Mouse (Mus musculus): ENCODE measurements around the gene Gak.
A peak's percentile ranks its signal among the peaks of the same experiment; 100 is the strongest.

The Gak gene

DNA sequence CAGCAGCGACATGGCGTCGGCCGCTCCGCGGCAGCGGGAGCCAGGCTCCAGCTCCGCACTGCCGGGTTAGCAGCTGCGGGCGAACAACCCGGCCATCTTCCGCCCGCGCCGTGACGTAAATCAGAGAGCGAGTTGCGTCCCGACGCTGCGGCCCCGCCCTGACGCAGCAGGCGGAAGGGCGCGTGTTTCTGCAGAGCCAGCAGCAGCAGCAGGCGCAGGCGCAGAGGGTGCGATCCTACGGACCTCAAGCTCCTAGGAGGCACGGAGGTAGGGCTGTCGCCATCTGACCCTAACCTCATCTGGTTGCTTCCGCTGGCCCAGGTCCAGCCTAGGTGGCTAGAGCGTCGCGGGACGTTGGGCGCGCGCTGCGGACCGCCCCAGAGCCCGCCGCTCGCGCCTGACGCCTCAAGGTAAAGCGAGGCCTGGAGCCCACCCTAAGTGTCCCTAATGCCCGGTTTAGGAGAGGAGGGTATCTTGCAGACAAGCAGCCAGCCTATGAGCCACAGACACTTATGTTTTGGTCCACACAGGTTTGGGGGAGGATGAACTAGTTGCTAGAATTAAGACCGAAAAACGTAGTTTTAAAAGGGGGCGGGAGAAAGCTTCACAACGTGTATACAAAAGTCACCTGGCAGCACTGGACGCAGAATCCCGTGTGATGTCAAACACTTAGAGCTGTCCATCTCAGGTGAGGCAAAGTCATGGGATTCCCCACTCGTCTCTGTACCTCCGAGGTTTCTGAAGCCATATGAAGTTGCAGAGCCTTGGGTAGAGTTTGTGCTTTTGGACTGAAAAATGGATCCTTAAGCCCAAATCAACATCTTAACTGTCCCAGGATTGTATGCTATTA, at the start of gene Gak, which contains the start of gene Tmem175:
Gak (minus strand) TSS at position 122 of the 850 bp plus-strand sequence.
Tmem175 (plus strand) TSS at position 137 of the 850 bp plus-strand sequence.
- peak; percentile 99 for DNase-seq (ENCODE audit: low read depth, low spot score)

DNA sequence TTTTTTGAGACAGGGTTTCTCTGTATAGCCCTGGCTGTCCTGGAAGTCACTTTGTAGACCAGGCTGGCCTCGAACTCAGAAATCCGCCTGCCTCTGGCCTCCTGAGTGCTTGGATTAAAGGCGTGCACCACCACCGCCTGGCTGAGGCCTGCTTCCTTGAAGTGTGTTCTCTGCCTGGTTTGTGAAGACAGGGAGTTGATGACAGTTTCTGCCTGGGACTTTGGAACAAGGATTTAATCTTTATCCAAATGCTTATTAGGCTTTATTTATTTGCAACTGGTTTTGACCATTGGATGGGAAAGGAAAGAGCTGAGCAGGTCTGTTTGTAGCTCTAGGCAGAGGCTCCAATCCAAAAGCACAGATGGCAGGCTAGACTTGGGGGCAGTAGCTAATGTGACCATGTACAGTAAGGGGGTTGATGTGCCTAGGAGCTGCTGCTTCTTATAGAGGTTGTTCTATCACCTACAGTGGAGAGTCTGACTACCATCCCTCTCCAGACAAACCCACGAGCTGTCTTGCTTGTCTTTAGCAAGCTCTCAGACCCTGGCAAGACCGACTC, 48.8 kb upstream of the Gak start:
- peak; percentile 58 for DNase-seq (ENCODE audit: low read depth, low spot score)

DNA sequence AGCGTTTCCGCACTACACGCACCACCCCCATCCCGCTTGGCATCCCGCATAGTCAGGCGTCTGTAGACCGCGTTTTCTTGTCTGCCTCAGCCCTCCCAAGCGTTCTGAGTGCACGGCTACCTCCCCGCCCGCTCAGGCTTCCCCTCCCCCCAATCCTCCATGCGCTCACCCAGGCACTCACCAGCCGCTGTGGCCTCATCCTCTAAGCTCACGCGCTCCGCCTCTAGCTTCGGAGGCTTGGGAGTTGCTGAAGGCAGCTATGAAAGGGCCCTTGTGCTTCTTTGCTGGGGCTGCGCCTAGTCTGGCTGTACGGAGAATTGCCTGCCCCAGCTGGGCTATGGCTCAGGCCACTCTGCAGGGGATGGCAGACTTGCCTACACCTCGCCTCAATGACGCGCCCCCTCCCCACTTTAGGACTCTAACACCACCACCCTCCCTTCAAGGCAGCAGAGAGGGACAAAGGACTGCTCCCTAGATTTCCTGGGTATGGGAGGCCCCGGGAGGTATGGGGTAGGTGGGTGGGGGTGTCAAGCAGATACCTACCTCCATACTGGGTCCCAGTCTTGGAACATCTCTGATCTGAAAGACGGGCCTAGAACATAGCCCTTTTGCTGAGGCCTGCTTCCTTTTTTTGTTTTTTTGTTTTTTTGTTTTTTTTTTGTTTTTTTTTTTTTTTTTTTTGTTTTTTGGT, 48.2 kb upstream of the Gak start:
- peak; percentile 95 for DNase-seq (ENCODE audit: low read depth, low spot score)

DNA sequence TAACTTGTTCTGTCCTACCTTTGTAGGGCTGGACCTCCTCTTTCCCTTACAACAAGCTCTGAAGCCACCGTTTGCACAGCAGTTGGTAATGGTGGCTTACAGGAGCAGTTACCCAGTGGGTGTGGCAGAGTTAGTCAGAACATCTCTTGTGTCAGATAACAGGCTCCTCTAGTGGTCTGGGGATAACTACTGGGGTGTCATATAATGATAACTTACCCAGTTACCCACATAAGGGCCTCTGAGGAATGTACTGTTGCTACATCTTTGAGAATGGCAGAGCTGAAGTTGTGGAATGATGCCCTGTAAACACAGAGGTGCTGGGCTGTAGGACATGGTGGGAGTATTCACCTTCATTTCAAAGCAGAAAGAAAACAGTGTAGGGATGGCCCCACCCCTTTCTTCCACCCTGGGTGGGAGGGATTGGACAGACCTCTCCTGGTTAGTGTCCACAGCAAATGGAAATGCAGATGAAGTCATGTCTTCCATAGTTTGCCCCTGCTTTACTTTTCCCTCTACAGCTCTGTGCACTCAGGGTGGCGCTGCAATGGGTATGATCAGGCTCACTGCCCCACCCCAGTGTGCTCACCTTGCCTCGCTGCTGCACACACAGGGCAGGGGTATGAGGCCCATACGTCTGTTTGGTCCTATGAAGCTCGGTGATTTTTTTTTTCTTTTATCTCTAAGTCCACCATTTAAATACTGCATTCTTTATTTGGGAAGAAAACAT, 47.4 kb upstream of the Gak start:
- DNase-seq (ENCODE audit: low read depth, low spot score): peak; percentile 66

DNA sequence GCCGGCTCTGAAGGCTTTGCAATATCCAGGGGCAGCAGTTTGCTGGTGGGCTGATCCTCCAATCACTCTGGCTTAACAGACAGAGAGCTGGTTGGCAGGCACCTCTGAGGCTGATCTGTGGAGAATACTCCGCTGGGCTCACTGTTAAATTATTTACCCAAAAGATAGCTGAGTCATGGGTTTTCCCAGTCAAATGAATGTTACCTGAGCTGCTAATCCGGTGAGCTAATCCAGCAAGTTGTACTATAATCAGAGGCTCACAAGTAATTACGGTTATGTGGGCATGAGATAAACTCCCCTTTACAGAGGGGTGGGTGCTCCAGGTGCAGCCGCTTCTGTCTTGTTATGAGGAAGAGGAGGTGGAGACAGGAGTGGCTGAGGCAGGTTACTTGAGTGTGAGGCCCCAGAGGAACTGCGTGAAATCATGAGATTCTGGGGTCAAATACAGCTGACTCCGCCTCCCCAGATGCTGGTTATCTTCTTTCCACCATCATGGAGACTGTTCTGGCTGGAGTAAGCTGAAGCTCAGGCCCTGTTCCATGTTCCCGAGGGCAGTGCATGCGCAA, 45.8 kb upstream of the Gak start, which contains the start of gene Slc26a1:
Slc26a1 (minus strand) TSS at position 319 of the 566 bp plus-strand sequence.
- DNase-seq (ENCODE audit: low read depth, low spot score): no peak

DNA sequence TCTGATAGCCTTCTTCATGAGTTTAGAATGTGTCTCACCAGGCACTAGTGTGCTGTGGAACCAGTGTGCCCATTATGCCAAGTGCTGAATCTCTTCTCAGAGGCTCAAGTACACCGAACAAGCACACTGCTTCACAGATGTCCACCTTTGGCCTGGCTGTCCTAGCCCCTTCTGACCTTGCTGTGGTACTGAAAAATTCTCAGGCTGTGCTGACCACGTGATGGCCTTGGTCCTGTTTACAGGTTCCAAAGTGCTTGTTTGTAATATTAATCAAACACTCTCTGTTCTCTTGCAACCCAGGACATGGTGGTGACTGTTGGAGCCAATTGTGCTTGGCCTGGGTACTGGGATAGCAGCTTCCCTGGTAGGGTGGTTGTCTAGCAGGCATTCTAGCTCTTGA, 45.1 kb upstream of the Gak start:
- DNase-seq (ENCODE audit: low read depth, low spot score): no peak

DNA sequence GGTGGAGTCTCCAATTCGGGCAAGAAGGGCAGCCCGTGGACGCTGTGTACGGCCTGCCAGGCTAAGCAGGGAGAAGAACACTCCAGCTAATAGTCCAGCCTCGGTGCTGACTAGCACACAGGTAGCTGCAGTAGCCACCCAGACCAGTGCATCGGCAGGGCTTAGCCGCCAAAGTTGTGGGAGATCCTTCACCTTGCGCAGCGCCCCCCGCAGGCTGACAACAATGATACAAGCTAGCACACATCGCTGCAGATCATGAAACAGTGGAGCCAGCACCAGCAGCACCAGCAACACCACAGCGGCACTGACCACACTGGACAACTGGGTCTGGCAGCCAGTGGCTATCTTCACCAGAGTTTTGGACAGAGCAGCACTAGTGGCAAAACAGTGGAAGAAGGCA, 42.2 kb upstream of the Gak start:
- DNase-seq (ENCODE audit: low read depth, low spot score): no peak

DNA sequence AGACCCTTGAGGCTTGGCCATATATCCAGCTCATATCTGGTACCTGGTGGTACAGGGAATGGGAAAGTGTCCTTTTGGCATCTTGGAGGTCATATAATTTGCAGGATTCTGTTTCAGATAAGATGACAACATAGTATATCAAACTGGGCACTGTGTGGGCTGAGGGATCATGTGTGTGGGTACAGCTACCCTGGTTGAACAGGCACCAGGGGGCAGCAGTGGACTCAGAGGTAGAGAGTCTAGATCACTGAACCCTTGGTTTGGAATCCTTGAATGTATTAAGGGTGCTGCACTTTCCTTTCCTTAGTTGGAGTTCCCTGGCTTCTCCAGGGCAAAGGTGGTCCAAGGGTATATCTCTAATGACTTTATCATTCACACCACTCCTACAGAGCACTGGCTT, 41.2 kb upstream of the Gak start:
- peak; percentile 69 for DNase-seq (ENCODE audit: low read depth, low spot score)

DNA sequence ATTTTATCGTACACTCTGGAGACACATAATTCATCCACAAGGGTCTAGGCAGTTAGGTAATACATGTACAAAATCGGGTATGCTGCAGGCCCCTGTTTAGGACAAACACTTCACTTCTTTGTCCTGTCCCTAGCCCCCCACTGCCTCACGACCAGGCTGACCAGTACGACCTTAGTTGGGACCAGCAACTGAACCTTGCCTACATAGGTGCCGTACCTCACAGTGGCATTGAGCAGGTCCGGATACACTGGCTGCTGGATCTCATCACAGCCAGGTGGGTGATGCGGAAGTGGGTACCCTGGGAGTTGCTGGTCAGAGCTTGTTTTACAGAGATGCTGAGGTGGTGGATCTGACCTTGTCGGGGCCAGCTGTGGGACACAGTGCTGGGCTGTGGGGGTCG, 40.4 kb upstream of the Gak start:
- DNase-seq (ENCODE audit: low read depth, low spot score): no peak

DNA sequence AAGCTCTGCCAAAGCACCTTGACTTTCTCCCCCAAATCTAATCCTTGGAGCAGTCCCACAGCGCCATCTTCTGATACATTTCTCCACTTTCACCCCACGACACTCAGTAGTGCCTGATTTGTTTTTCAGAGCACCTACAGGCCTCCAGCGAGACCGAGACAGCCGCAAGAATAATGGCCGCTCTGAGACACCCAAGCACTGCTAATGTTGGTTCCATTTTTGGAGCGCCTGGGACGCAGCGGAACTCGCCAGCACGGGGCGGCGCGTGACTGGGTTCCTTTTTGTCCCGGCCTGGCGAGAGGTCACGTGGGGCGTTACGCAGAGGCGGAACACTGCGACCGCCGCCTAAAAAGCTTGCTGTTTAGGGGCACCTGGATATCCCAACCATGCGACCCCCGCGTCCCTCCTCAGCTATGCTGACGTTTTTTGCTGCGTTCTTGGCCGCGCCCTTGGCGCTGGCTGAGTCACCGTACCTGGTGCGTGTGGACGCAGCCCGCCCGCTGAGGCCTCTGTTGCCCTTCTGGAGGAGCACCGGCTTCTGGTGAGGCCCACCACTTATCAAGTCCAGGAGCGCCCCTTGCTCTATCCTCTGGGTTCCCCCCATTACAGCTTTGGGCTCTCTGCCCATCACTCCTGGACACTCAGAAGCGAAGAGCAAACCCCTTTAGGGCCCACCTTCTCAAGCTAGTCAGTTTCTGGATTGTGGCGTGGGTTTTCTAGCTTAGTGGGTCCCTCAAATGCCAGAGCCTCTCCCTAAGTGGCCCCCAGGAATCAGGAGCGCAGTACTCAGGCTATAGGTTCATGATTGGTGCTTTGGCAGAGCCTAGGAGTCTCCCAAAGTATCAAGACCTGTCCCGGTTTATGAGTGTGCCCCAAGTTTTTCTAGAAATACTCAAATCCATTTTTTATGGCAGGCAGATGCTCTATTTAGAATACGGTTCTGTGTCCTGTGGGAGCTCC, 39.7 kb upstream of the Gak start, which contains the start of gene Dgkq:
Dgkq (minus strand) TSS at position 696 of the 960 bp plus-strand sequence.
- peak; percentile 95 for DNase-seq (ENCODE audit: low read depth, low spot score)

DNA sequence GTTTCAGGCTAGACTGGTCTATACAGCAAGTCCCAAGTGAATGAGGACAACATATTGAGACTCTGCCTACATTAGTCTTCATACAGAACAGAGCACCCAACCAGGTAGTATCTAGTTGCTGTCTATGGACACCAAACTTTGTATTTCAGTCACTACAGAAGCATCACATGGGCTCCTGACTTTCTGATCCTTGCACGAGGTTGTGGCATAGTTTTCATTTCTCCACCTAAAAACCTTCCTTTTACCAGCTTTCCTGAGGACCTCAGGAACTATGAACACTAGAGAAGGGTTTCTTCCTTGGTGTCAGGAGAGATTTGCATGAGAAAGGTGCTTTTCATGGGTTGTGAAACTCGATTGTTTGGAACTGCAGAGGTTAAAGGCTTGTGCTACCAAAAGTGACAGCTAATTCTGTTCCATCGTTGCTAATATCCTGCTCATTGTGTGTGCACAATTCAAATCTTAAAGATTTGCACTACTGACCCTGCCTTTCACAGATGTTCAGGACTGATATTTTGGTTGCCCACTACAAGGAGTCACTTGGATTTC, 38.9 kb upstream of the Gak start:
- DNase-seq (ENCODE audit: low read depth, low spot score): no peak

DNA sequence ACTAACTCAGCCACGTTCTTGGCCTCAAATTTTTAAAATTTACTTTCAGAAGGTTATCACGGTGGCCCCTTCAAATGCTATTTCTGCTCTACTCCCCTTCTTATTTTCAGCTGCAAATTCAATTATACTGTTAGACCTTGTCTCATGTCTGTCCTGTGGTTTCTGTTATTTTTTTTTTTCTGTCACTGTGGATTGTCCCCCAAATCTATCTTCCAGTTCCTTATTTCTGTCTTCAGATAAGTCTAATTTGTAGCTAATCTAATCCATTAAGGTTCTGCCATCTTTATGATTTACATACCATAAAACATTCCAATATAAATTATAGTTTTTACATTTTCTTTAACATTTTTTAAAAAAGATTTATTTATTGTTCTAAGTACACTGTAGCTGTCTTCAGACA, 37.8 kb upstream of the Gak start:
- no peak for DNase-seq (ENCODE audit: low read depth, low spot score)

DNA sequence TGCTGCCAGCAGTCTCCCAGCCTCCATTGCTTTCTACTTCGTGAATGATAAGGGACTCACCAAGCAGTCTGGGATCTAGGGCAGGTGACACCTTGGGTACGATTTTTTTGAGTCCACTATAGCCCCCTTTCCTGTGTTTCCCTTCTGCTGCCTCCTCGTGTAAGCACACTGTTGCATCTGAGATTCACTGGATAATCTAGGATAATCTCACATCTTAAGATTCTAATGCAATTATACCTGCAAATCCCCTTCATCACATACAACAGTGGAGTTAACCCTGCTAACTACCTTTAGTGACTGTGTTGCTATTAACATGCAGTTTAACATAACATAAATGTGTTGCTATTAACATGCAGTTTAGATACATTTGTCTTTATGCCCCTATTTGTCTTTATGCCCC, 35.5 kb upstream of the Gak start:
- no peak for DNase-seq (ENCODE audit: low read depth, low spot score)

DNA sequence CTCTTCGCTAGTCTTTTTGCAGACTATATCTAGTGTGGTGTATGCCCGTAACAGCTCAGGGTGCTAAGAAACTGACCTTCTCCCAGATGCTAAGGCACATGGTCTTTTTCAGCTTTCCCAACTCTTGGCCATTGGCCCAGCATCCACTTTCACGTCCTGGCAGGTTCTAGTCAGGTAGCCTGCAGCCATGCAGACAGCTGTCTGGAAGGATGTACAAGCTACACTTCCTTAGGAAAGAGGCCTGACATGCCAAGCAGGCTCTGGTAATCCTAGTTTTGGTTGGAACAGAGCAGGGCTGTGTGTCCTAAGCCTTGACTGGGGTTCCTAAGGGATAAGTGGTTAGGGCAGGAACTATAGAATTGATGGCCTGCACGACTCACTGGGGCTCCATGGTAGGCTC, 33.2 kb upstream of the Gak start:
- no peak for DNase-seq (ENCODE audit: low read depth, low spot score)

DNA sequence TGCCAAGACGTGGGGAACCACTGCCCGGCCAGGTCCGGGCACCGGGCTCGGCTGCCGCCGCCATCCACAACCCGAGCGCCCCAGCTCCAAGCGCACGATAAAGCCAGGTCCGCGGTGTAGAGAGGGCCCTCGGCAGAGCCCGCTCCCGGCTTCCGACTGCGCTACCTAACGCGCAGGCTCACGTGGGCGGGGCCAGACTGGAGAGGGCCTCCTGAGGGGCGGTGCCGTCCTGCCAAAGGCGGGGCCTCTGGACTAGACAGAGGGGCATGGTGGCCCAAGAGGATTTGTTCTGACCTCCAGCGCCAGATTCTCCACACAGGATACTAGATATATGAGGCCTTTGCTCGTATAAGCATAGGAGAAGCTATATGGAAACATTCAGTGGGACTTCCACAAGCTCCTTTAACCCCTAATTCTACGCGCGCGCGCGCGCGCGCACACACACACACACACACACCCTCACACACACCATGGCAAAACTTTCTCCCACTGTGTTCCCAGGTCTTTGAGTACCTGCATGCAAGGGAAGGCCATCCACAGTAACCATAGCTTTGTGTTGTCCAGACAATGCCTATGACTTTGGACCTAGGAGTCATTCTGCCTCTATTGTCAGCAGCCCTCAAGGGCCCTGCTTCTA, 31.2 kb upstream of the Gak start:
- DNase-seq (ENCODE audit: low read depth, low spot score): peak; percentile 95

DNA sequence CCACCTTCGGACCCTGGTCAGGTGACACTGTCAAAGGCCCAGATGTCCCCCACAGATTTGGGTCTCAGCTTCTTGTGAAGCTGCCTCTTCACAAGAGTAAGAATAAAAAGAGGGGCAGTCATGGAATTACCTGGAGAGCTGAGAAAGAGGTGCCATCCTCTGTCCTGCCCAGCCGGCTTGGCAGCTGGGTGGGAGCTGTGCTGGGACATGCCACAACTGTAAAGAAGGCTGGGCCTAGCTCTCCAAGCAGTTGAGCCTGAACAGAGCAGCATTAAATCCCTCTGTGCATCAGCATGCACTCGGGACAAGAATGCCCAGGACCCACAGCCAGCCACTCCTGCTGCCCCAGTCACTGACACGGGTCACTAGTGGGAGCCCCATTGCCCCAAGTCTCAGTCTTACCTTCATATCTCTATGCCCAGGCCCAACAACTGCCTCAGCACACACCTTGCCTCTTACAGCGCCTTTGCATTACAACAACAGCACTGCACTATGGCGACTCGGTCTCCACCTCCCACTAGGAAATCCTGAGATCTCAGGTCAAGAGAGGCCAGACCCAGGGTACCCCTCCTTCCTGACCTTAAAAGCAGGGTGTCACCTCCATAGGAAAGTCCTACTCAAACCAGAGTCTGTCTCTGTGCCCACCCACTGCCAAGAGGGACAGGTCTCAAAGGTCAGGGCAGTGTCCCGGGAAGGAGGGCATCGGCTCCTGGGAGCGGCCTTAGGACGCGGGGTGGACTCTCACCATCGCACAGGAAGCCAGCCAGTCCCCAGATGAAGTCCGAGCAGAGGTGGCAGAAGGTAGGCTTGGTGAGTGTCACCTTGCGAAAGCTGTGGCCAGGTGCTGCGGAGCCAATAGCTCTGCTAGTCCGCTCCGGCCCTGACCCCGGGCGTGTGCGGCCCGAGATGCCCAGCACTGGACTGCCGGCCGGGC, 30.4 kb upstream of the Gak start, which contains the start of gene Idua:
Idua (plus strand) TSS at position 634 of the 934 bp plus-strand sequence.
- DNase-seq (ENCODE audit: low read depth, low spot score): peak; percentile 24

DNA sequence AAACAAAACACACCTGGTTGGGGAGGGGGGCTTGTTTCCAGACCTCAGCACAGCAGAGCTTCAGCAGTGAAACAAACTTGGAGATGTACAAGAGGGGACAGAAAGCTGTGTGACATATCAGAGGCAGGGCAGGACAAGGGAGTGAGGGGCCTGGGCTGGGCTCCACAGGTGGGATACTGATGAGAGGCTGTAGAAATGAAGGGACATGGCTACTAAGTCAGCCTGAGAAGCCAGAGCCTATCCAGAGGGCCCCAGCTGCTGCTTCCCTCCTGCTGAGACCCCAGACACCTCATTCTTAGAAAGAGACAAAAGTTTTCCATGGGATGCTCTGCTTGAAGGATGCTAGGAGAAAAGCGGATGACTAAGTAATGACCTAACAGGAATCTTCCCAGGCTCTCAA, 29.1 kb upstream of the Gak start:
- no peak for DNase-seq (ENCODE audit: low read depth, low spot score)

DNA sequence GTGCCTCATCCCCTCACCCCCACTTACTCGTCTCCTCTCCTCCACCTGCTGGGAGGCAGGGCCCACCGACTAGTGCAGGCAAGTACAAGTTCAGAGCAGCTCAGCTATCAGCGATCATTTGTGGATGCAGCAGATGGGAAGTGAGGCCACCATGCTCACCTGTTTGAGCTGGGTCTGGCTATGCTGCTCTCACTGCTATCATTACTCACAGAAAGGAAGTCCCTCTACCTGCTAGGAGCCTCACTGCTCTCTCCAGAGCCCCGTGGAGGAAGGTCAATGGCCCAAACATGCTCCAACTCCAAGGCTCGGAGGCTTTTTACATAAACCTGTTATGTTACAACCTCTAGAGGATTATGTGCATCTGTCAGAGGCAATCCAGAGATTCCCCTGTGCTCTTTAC, 27.9 kb upstream of the Gak start:
- DNase-seq (ENCODE audit: low read depth, low spot score): no peak

Measured in brain, adult 2 months (tissue).